Mouse (Mus musculus): Measurements from ENCODE around the gene Kcnmb1. TPM values are rescaled to one million over a fixed set of nuclear protein-coding genes. Genes with fewer than 3 reads are reported as not detected.

The Kcnmb1 gene
- total and polyA plus RNA-seq, 3 experiments = 0.04 to 0.49 (median 0.09) TPM

- TF ChIP-seq SMC3 (IDR thresholded peaks at IDR 0.05; ENCODE audit: low read depth, low read length) (peak; percentile 96), POLR2A (IDR thresholded peaks at IDR 0.05; ENCODE audit: low read depth, low read length) (no peak), ETS1 (conservative IDR thresholded peaks at IDR 0.05; ENCODE audit: low read depth, low read length) (no peak), KAT2A (IDR thresholded peaks at IDR 0.05; ENCODE audit: insufficient replicate concordance, low read length) (no peak), GABPA (IDR thresholded peaks at IDR 0.05; ENCODE audit: insufficient replicate concordance, low read depth, low read length) (no peak), ZC3H11A (IDR thresholded peaks at IDR 0.05; ENCODE audit: low read depth, low read length) (peak; percentile 82), RAD21 (IDR thresholded peaks at IDR 0.05; ENCODE audit: low read depth, low read length) (peak; percentile 99), EP300 (IDR thresholded peaks at IDR 0.05; ENCODE audit: low read length) (no peak)
These were observed 45.2 kb upstream of the Kcnmb1 start (continued) for GRCm38 (mm10) chr11:33917574-33917973.

- Histone ChIP-seq H3K9ac (ENCODE audit: insufficient read depth, low read depth) (no peak overlapping the region), H3K4me3 (replicated peaks in 1 of 3; ENCODE audit: low read depth in 2 of 3, low read length in 2 of 3, poor library complexity in 1 of 3) (no peak overlapping the region), H3K36me3 (replicated peaks in 1 of 2; ENCODE audit: control insufficient read depth in 1 of 2, insufficient read depth in 1 of 2, low read length in 1 of 2) (no peaks in the 10 kb centered on the region), H3K27me3 (replicated peaks) (peaks cover 37% of the 10 kb centered on the region), H3K79me2 (replicated peaks; ENCODE audit: control insufficient read depth, extremely low read depth, insufficient read depth, poor library complexity, severe bottlenecking) (no peaks in the 10 kb centered on the region), H3K27ac (ENCODE audit: insufficient read depth, low read depth) (no peak overlapping the region), H3K9me3 (replicated peaks; ENCODE audit: low read length) (peaks cover 5% of the 10 kb centered on the region), H3K4me2 (ENCODE audit: insufficient read depth, low read depth, poor library complexity, severe bottlenecking) (no peak overlapping the region), H3K4me1 (ENCODE audit: control insufficient read depth in 1 of 2, insufficient read depth in 2 of 2) (peaks cover 4% of the 10 kb centered on the region in 2 experiments; a peak in 2 of 4 replicates)
- DNase-seq (ENCODE audit: extremely low read depth) = no peak
- TF ChIP-seq MAFK (IDR thresholded peaks at IDR 0.05; ENCODE audit: insufficient replicate concordance, low read length) (no peak), SMC3 (IDR thresholded peaks at IDR 0.05; ENCODE audit: low read depth, low read length) (no peak), ZNF384 (IDR thresholded peaks at IDR 0.05; ENCODE audit: low read depth, low read length) (no peak), MAZ (IDR thresholded peaks at IDR 0.05; ENCODE audit: low read depth, low read length) (no peak), HCFC1 (IDR thresholded peaks at IDR 0.05; ENCODE audit: low read depth, low read length) (no peak), NELFE (IDR thresholded peaks at IDR 0.05; ENCODE audit: low read depth, low read length) (no peak), CHD2 (IDR thresholded peaks at IDR 0.05; ENCODE audit: low read length) (no peak), CTCF (conservative IDR thresholded peaks at IDR 0.05 in 1 of 2, IDR thresholded peaks at IDR 0.05 in 1 of 2; ENCODE audit: low read depth in 2 of 2, low read length in 2 of 2) (no peak), IRF4 (IDR thresholded peaks at IDR 0.05; ENCODE audit: low read depth, low read length) (no peak), NRF1 (IDR thresholded peaks at IDR 0.05; ENCODE audit: low read depth, low read length) (no peak), RAD21 (IDR thresholded peaks at IDR 0.05; ENCODE audit: low read depth, low read length) (no peak), ETS1 (conservative IDR thresholded peaks at IDR 0.05; ENCODE audit: low read depth, low read length) (no peak), SIN3A (IDR thresholded peaks at IDR 0.05; ENCODE audit: low read length) (no peak), POLR2A (IDR thresholded peaks at IDR 0.05; ENCODE audit: low read depth, low read length) (no peak), E2F4 (IDR thresholded peaks at IDR 0.05; ENCODE audit: insufficient replicate concordance, low read depth, low read length) (no peak)
- dilution Hi-C loops (cut with MboI; ENCODE audit: extremely low pct_ligation_motif_present, extremely low pct_unique_long_range_greater_than_20kb, low sequenced_read_pairs) = no loop called here
- in situ Hi-C loops (cut with MboI; ENCODE audit: low pct_ligation_motif_present, low pct_unique_long_range_greater_than_20kb, low sequenced_read_pairs) = no loop called here
These were observed 44.4 kb upstream of the Kcnmb1 start for GRCm38 (mm10) chr11:33918424-33918823.

GRCm38 (mm10) chr11:33919826-33920225 is 43.0 kb upstream of the Kcnmb1 start:
- H3K4me2 ChIP-seq (ENCODE audit: insufficient read depth, low read depth, poor library complexity, severe bottlenecking) = no peak overlapping the region
- dilution Hi-C loops (cut with MboI; ENCODE audit: extremely low pct_ligation_motif_present, extremely low pct_unique_long_range_greater_than_20kb, low sequenced_read_pairs) (no loop called here), in situ Hi-C loops (cut with MboI; ENCODE audit: low pct_ligation_motif_present, low pct_unique_long_range_greater_than_20kb, low sequenced_read_pairs) (loop anchor here (5.0 kb wide), 1 partner anchor 188 kb away; no protein-coding TSS in a partner anchor)
- peaks cover 5% of the 10 kb centered on the region for H3K9me3 ChIP-seq (replicated peaks; ENCODE audit: low read length)
- no peaks in the 10 kb centered on the region for H3K79me2 ChIP-seq (replicated peaks; ENCODE audit: control insufficient read depth, extremely low read depth, insufficient read depth, poor library complexity, severe bottlenecking)
- peaks cover 27% of the 10 kb centered on the region for H3K27me3 ChIP-seq (replicated peaks)
- H3K4me3 ChIP-seq (replicated peaks in 1 of 3; ENCODE audit: low read depth in 2 of 3, low read length in 2 of 3, poor library complexity in 1 of 3) = no peak overlapping the region
- TF ChIP-seq POLR2AphosphoS2 (IDR thresholded peaks at IDR 0.05; ENCODE audit: low read depth, low read length) (no peak), JUND (conservative IDR thresholded peaks at IDR 0.05; ENCODE audit: low read depth, low read length) (no peak), MYC (IDR thresholded peaks at IDR 0.05; ENCODE audit: low read depth, low read length) (no peak), IRF4 (IDR thresholded peaks at IDR 0.05; ENCODE audit: low read depth, low read length) (no peak), ZNF384 (IDR thresholded peaks at IDR 0.05; ENCODE audit: low read depth, low read length) (no peak), EP300 (IDR thresholded peaks at IDR 0.05; ENCODE audit: low read length) (no peak), ZMIZ1 (IDR thresholded peaks at IDR 0.05; ENCODE audit: low read depth, low read length) (no peak), MAZ (IDR thresholded peaks at IDR 0.05; ENCODE audit: low read depth, low read length) (no peak), KAT2A (IDR thresholded peaks at IDR 0.05; ENCODE audit: insufficient replicate concordance, low read length) (no peak), CHD1 (IDR thresholded peaks at IDR 0.05; ENCODE audit: low read depth, low read length) (no peak), MAX (IDR thresholded peaks at IDR 0.05; ENCODE audit: low read length) (no peak), ETS1 (conservative IDR thresholded peaks at IDR 0.05; ENCODE audit: low read depth, low read length) (no peak), MXI1 (IDR thresholded peaks at IDR 0.05; ENCODE audit: low read depth, low read length) (no peak), MEF2A (IDR thresholded peaks at IDR 0.05; ENCODE audit: borderline replicate concordance, low read depth, low read length) (no peak), SMC3 (IDR thresholded peaks at IDR 0.05; ENCODE audit: low read depth, low read length) (no peak), RAD21 (IDR thresholded peaks at IDR 0.05; ENCODE audit: low read depth, low read length) (no peak)
- H3K9ac ChIP-seq (ENCODE audit: insufficient read depth, low read depth) = no peak overlapping the region
- no peak for DNase-seq (ENCODE audit: extremely low read depth)
- H3K4me1 ChIP-seq (ENCODE audit: control insufficient read depth in 1 of 2, insufficient read depth in 2 of 2) = peaks cover 4% of the 10 kb centered on the region in 2 experiments; a peak in 2 of 4 replicates
- no peaks in the 10 kb centered on the region for H3K36me3 ChIP-seq (replicated peaks in 1 of 2; ENCODE audit: control insufficient read depth in 1 of 2, insufficient read depth in 1 of 2, low read length in 1 of 2)
- no peak overlapping the region for H3K27ac ChIP-seq (ENCODE audit: insufficient read depth, low read depth)

Measured in CH12.LX (cell line).